12 mouse cellular contexts compared by ENCODE assay signal in genomic region chr6:85366387-85366786, GRCm38 (mm10). TPM values are rescaled to one million over a fixed set of nuclear protein-coding genes. Genes with fewer than 3 reads are reported as not detected.
DNase-seq lines count a peak whose midpoint lies in the region; ATAC-seq lines count a peak whose summit lies in the region.
"Had no signal": no experiment of that assay in that cellular context is flagged by ENCODE, and none has a peak within 500 bp of the region (broad histone marks: within the 10 kb centered on the region; RNA-seq: fewer than 3 reads in every experiment).

No protein-coding gene starts in this region.

- peak overlapping the region; percentile 95 for H3K27ac ChIP-seq in heart, embryonic 12.5 days (ENCODE audit: poor library complexity, severe bottlenecking)
- H3K27ac ChIP-seq: forebrain, embryonic 13.5 days had no signal

- H3K4me1 ChIP-seq in heart, embryonic 12.5 days (replicated peaks): peaks cover 97% of the 10 kb centered on the region

- WGBS in heart, embryonic 12.5 days: 32% methylated on average over 1 of the region's 1 CpGs

- no peaks in the 10 kb centered on the region for H3K9me3 ChIP-seq in heart, embryonic 12.5 days (replicated peaks)
- H3K9me3 ChIP-seq: forebrain, embryonic 13.5 days had no signal

- peaks cover 18% of the 10 kb centered on the region for H3K36me3 ChIP-seq in heart, embryonic 12.5 days

- H3K4me3 ChIP-seq in heart, embryonic 12.5 days: no peak overlapping the region
- H3K4me3 ChIP-seq: forebrain, embryonic 13.5 days had no signal

- H3K27me3 ChIP-seq in heart, embryonic 12.5 days (replicated peaks): no peaks in the 10 kb centered on the region
- H3K27me3 ChIP-seq: forebrain, embryonic 13.5 days had no signal

- H3K4me2 ChIP-seq in heart, embryonic 12.5 days: peak overlapping the region; percentile 47
- H3K4me2 ChIP-seq: forebrain, embryonic 13.5 days had no signal

- peak; percentile 76; the same call in 1 of the 2 replicates for ATAC-seq in heart, embryonic 12.5 days (ENCODE audit: insufficient number of reproducible peaks, low FRiP score)
- ATAC-seq: forebrain, embryonic 13.5 days; inflammation-experienced regulatory T-cells, adult 6 months; liver, postnatal 0 days had no signal

- H3K9ac ChIP-seq in heart, embryonic 12.5 days: no peak overlapping the region; the same call in 1 of the 2 replicates
- H3K9ac ChIP-seq: forebrain, embryonic 13.5 days; liver, postnatal 0 days had no signal

- DNase-seq in cerebellum, postnatal 10 days: peak; percentile 46 to 63
- DNase-seq in cerebellum, adult 18-20 months: no peak
- DNase-seq in kidney, postnatal 4 days: peak; percentile 29 to 39
- DNase-seq in kidney, adult 11 months: no peak
- DNase-seq in lung, postnatal 10 days: peak; percentile 37
- no peak for DNase-seq in spleen, postnatal 36 days (ENCODE audit: low spot score in 2 of 2)
- no peak for DNase-seq in urinary bladder, adult 2 months (ENCODE audit: low spot score)
- DNase-seq: gastrocnemius, postnatal 25 days; liver, postnatal 0 days had no signal

RNA-seq across cellular contexts. Expression of gene Rab11fip5, which starts 8.0 kb away (rescaled TPM):
- 42.0 and 42.6 TPM in 2 replicates for polyA plus RNA-seq in heart, embryonic 12.5 days (2016; fragmentation: Nextera tagmentation; extraction: Ambion mirVana)
- polyA plus RNA-seq in urinary bladder, adult 2 months (2012; rRNA removed): 56.5 and 58.1 TPM in 2 replicates

RNA-seq across cellular contexts. Expression of gene Sfxn5, which starts 33.2 kb away (rescaled TPM):
- polyA plus RNA-seq in heart, embryonic 12.5 days (2016; fragmentation: Nextera tagmentation; extraction: Ambion mirVana): 2.9 and 3.9 TPM in 2 replicates
- 3.9 and 4.2 TPM in 2 replicates for polyA plus RNA-seq in urinary bladder, adult 2 months (2012; rRNA removed)

RNA-seq across cellular contexts. Expression of gene Noto, which starts 57.3 kb away (rescaled TPM):
- not detected in 2 replicates for polyA plus RNA-seq in heart, embryonic 12.5 days (2016; fragmentation: Nextera tagmentation; extraction: Ambion mirVana)
- not detected in 2 replicates for polyA plus RNA-seq in urinary bladder, adult 2 months (2012; rRNA removed)
- polyA plus RNA-seq: forebrain, embryonic 13.5 days; liver, postnatal 0 days had no signal

Comparison
In these comparisons a context has a peak if more than half of its experiments do, and no peak if none do; other contexts are left out.
1. DNase-seq: peak in cerebellum, postnatal 10 days (2 of 2), kidney, postnatal 4 days (2 of 2) and lung, postnatal 10 days (single experiment); none in cerebellum, adult 18-20 months (0 of 2), kidney, adult 11 months (single experiment), spleen, postnatal 36 days (0 of 2) and urinary bladder, adult 2 months (single experiment).